Mouse (Mus musculus): ENCODE data around the gene 4930502E18Rik. TPM values are rescaled to one million over a fixed set of nuclear protein-coding genes. Genes with fewer than 3 reads are reported as not detected.
"Not testable (repeated sequence)": the region's sequence is repeated elsewhere in the genome, so short reads cannot be mapped to it uniquely, and the experiment has no call there.

The 4930502E18Rik gene
- total RNA-seq (2022) = under 1 TPM in 3 of 4 experiments, not detected in 1; 0.35 to 0.68 (median 0.46) TPM

GRCm38 (mm10) chrX:53724596-53724995, at the start of gene 4930502E18Rik:
Gene 4930502E18Rik, plus strand, starts transcription at chrX:53724826.
- no peak for DNase-seq (ENCODE audit: low spot score in 2 of 2)

- DNase-seq (ENCODE audit: low spot score in 2 of 2) = peak in 1 of 2 experiments; percentile 60
These were observed 47.7 kb upstream of the 4930502E18Rik start for GRCm38 (mm10) chrX:53676943-53677342.

- not testable (repeated sequence) for DNase-seq (ENCODE audit: low spot score in 2 of 2)
These were observed 42.0 kb upstream of the 4930502E18Rik start for GRCm38 (mm10) chrX:53682650-53683049.

- DNase-seq (ENCODE audit: low spot score in 2 of 2) = not testable (repeated sequence)
These were observed 40.0 kb upstream of the 4930502E18Rik start for GRCm38 (mm10) chrX:53684676-53685075.

- no peak for DNase-seq (ENCODE audit: low spot score in 2 of 2)
These were observed 32.6 kb upstream of the 4930502E18Rik start for GRCm38 (mm10) chrX:53692065-53692464.

- DNase-seq (ENCODE audit: low spot score in 2 of 2) = no peak
These were observed 31.5 kb upstream of the 4930502E18Rik start for GRCm38 (mm10) chrX:53693141-53693540.

- no peak for DNase-seq (ENCODE audit: low spot score in 2 of 2)
These were observed 30.4 kb upstream of the 4930502E18Rik start for GRCm38 (mm10) chrX:53694008-53694777.

GRCm38 (mm10) chrX:53699225-53699624, 25.4 kb upstream of the 4930502E18Rik start:
- DNase-seq (ENCODE audit: low spot score in 2 of 2) = no peak

- DNase-seq (ENCODE audit: low spot score in 2 of 2) = no peak
These were observed 22.0 kb upstream of the 4930502E18Rik start for GRCm38 (mm10) chrX:53702673-53703072.

GRCm38 (mm10) chrX:53715942-53716322, 8.7 kb upstream of the 4930502E18Rik start:
- no peak for DNase-seq (ENCODE audit: low spot score in 2 of 2)

GRCm38 (mm10) chrX:53716323-53717182, 8.1 kb upstream of the 4930502E18Rik start:
- DNase-seq (ENCODE audit: low spot score in 2 of 2) = peak; percentile 30 to 42

- DNase-seq (ENCODE audit: low spot score in 2 of 2) = no peak
These were observed 4.3 kb downstream of the 4930502E18Rik start for GRCm38 (mm10) chrX:53728967-53729366.

GRCm38 (mm10) chrX:53752851-53753250, 28.2 kb downstream of the 4930502E18Rik start:
- DNase-seq (ENCODE audit: low spot score in 2 of 2) = no peak

GRCm38 (mm10) chrX:53757736-53758135, 33.1 kb downstream of the 4930502E18Rik start, which contains the start of gene 1700013H16Rik:
Gene 1700013H16Rik, minus strand, starts transcription at chrX:53757831.
- no peak for DNase-seq (ENCODE audit: low spot score in 2 of 2)

GRCm38 (mm10) chrX:53776276-53776675, 51.6 kb downstream of the 4930502E18Rik start, which contains the start of gene Zfp36l3:
Gene Zfp36l3, minus strand, starts transcription at chrX:53776394.
- no peak for DNase-seq (ENCODE audit: low spot score in 2 of 2)

Other genes with a start within 250 kb of the 4930502E18Rik start
- 100 to 1,000 TPM; 232 to 317 (median 268) TPM for gene Rtl8c, start 116.8 kb upstream of the 4930502E18Rik start, total RNA-seq (2022)
- gene Gm14597, start 115.8 kb upstream of the 4930502E18Rik start, total RNA-seq (2022) = not detected
- 100 to 1,000 TPM; 283 to 387 (median 311) TPM for gene Rtl8a, start 81.1 kb upstream of the 4930502E18Rik start, total RNA-seq (2022)
- 100 to 1,000 TPM; 216 to 264 (median 237) TPM for gene Rtl8b, start 54.4 kb upstream of the 4930502E18Rik start, total RNA-seq (2022)
- gene 1700013H16Rik, start 33.0 kb downstream of the 4930502E18Rik start, total RNA-seq (2022) = not detected
- under 1 TPM in 1 of 4 experiments, not detected in 3; 0.16 TPM for gene Zfp36l3, start 51.6 kb downstream of the 4930502E18Rik start, total RNA-seq (2022)
- 1 to 10 TPM; 1.2 to 3.3 (median 1.9) TPM for gene Xlr, start 72.9 kb downstream of the 4930502E18Rik start, total RNA-seq (2022)

All from left cerebral cortex, adult 8-10 months (tissue).